Mouse (Mus musculus): ENCODE results near the gene Ctf1. TPM values are rescaled to one million over a fixed set of nuclear protein-coding genes. Genes with fewer than 3 reads are reported as not detected.
A peak's percentile ranks its signal among the peaks of the same experiment; 100 is the strongest.

Gene Ctf1
- polyA plus RNA-seq, 1 experiment from 2014 or later = 15.6 TPM

- Histone ChIP-seq H3K4me2 (peak within 1 kb of the TSS; percentile 86), H3K36me3 (ENCODE audit: insufficient read depth) (peaks cover 18% of the 10 kb centered on the region), H3K9ac (peak within 1 kb of the TSS; percentile 61), H3K4me3 (ENCODE audit: low read depth, low read length) (peak within 1 kb of the TSS; percentile 67), H3K27ac (ENCODE audit: low read depth) (peak within 1 kb of the TSS; percentile 86), H3K9me3 (ENCODE audit: low read depth, low read length) (no peaks in the 10 kb centered on the region), H3K4me1 (ENCODE audit: insufficient read depth) (peaks cover 8% of the 10 kb centered on the region; the same call in 1 of the 2 replicates), H3K27me3 (ENCODE audit: insufficient read depth, low read length) (no peaks in the 10 kb centered on the region)
- peak; percentile 71 for TF ChIP-seq CTCF (IDR thresholded peaks at IDR 0.05; ENCODE audit: low read depth)
- ATAC-seq (ENCODE audit: insufficient read depth) (no peak), DNase-seq (peak; percentile 92)
- WGBS = under 1% methylated on average over 26 of the region's 26 CpGs
These were observed 32.0 kb downstream of the Ctf1 start, which contains the start of gene Fbxl19 for GRCm38 (mm10) chr7:127744366-127745045. Gene Fbxl19, plus strand, starts transcription at chr7:127744543.

- under 1% methylated on average over 19 of the region's 19 CpGs for WGBS
- peak; percentile 97 for DNase-seq
- H3K36me3 ChIP-seq (ENCODE audit: insufficient read depth) = peaks cover 26% of the 10 kb centered on the region
These were observed 32.7 kb downstream of the Ctf1 start for GRCm38 (mm10) chr7:127745251-127745651.

GRCm38 (mm10) chr7:127745652-127746493 lies 33.3 kb downstream of the Ctf1 start:
- no peaks in the 10 kb centered on the region for H3K27me3 ChIP-seq (ENCODE audit: insufficient read depth, low read length)
- H3K4me1 ChIP-seq (ENCODE audit: insufficient read depth) = peaks cover 8% of the 10 kb centered on the region; the same call in 1 of the 2 replicates
- H3K9me3 ChIP-seq (ENCODE audit: low read depth, low read length) = no peaks in the 10 kb centered on the region
- peak overlapping the region; percentile 86 for H3K4me2 ChIP-seq
- under 1% methylated on average over 39 of the region's 39 CpGs for WGBS
- H3K36me3 ChIP-seq (ENCODE audit: insufficient read depth) = peaks cover 32% of the 10 kb centered on the region
- ATAC-seq (ENCODE audit: insufficient read depth) (peak; percentile 86), DNase-seq (peak; percentile 98)
- peak overlapping the region; percentile 86 for H3K27ac ChIP-seq (ENCODE audit: low read depth)
- peak overlapping the region; percentile 67 for H3K4me3 ChIP-seq (ENCODE audit: low read depth, low read length)
- peak overlapping the region; percentile 80 for H3K9ac ChIP-seq
- TF ChIP-seq CTCF (IDR thresholded peaks at IDR 0.05; ENCODE audit: low read depth) = no peak

More at GRCm38 (mm10) chr7:127745251-127745651, 32.7 kb downstream of the Ctf1 start:
- Histone ChIP-seq H3K4me3 (ENCODE audit: low read depth, low read length) (peak overlapping the region; percentile 67), H3K9ac (peak overlapping the region; percentile 61), H3K4me1 (ENCODE audit: insufficient read depth) (peaks cover 8% of the 10 kb centered on the region; the same call in 1 of the 2 replicates), H3K27ac (ENCODE audit: low read depth) (peak overlapping the region; percentile 86), H3K9me3 (ENCODE audit: low read depth, low read length) (no peaks in the 10 kb centered on the region), H3K27me3 (ENCODE audit: insufficient read depth, low read length) (no peaks in the 10 kb centered on the region), H3K4me2 (peak overlapping the region; percentile 86)
- no peak for TF ChIP-seq CTCF (IDR thresholded peaks at IDR 0.05; ENCODE audit: low read depth)
- peak; percentile 85 for ATAC-seq (ENCODE audit: insufficient read depth)

- no peak for TF ChIP-seq CTCF (IDR thresholded peaks at IDR 0.05; ENCODE audit: low read depth)
- DNase-seq = peak; percentile 60
- H3K4me2 ChIP-seq = peak overlapping the region; percentile 86
- H3K4me1 ChIP-seq (ENCODE audit: insufficient read depth) = peaks cover 8% of the 10 kb centered on the region; the same call in 1 of the 2 replicates
- H3K36me3 ChIP-seq (ENCODE audit: insufficient read depth) = peaks cover 41% of the 10 kb centered on the region
- ATAC-seq (ENCODE audit: insufficient read depth) = peak; percentile 5
- peak overlapping the region; percentile 67 for H3K4me3 ChIP-seq (ENCODE audit: low read depth, low read length)
- no peaks in the 10 kb centered on the region for H3K9me3 ChIP-seq (ENCODE audit: low read depth, low read length)
- peak overlapping the region; percentile 80 for H3K9ac ChIP-seq
- under 1% methylated on average over 49 of the region's 62 CpGs for WGBS
- H3K27ac ChIP-seq (ENCODE audit: low read depth) = peak overlapping the region; percentile 86
- no peaks in the 10 kb centered on the region for H3K27me3 ChIP-seq (ENCODE audit: insufficient read depth, low read length)
These were observed 34.3 kb downstream of the Ctf1 start for GRCm38 (mm10) chr7:127746494-127747491.

- peak overlapping the region; percentile 86; the same call in 1 of the 2 replicates for H3K27ac ChIP-seq (ENCODE audit: low read depth)
- H3K27me3 ChIP-seq (ENCODE audit: insufficient read depth, low read length) = no peaks in the 10 kb centered on the region
- peak overlapping the region; percentile 80 for H3K9ac ChIP-seq
- peaks cover 8% of the 10 kb centered on the region; the same call in 1 of the 2 replicates for H3K4me1 ChIP-seq (ENCODE audit: insufficient read depth)
- ATAC-seq (ENCODE audit: insufficient read depth) (no peak), DNase-seq (no peak)
- no peaks in the 10 kb centered on the region for H3K9me3 ChIP-seq (ENCODE audit: low read depth, low read length)
- peaks cover 50% of the 10 kb centered on the region for H3K36me3 ChIP-seq (ENCODE audit: insufficient read depth)
- WGBS = 28% methylated on average over 6 of the region's 6 CpGs
- H3K4me2 ChIP-seq = peak overlapping the region; percentile 86
- H3K4me3 ChIP-seq (ENCODE audit: low read depth, low read length) = peak overlapping the region; percentile 67
- no peak for TF ChIP-seq CTCF (IDR thresholded peaks at IDR 0.05; ENCODE audit: low read depth)
These were observed 35.2 kb downstream of the Ctf1 start for GRCm38 (mm10) chr7:127747559-127748234.

GRCm38 (mm10) chr7:127748235-127748560 lies 35.7 kb downstream of the Ctf1 start:
- H3K4me1 ChIP-seq (ENCODE audit: insufficient read depth) = peaks cover 8% of the 10 kb centered on the region; the same call in 1 of the 2 replicates
- peaks cover 55% of the 10 kb centered on the region for H3K36me3 ChIP-seq (ENCODE audit: insufficient read depth)
- no peaks in the 10 kb centered on the region for H3K27me3 ChIP-seq (ENCODE audit: insufficient read depth, low read length)
- H3K9me3 ChIP-seq (ENCODE audit: low read depth, low read length) = no peaks in the 10 kb centered on the region
- no peak overlapping the region for H3K27ac ChIP-seq (ENCODE audit: low read depth)
- DNase-seq (no peak), ATAC-seq (ENCODE audit: insufficient read depth) (no peak)
- H3K4me3 ChIP-seq (ENCODE audit: low read depth, low read length) = no peak overlapping the region
- no peak for TF ChIP-seq CTCF (IDR thresholded peaks at IDR 0.05; ENCODE audit: low read depth)
- 0 out of 2 replicates have a peak overlapping the region, but pooled peaks have one; percentile 80 for H3K9ac ChIP-seq
- peak overlapping the region; percentile 86 for H3K4me2 ChIP-seq
- 89% methylated on average over 28 of the region's 28 CpGs for WGBS

Data from lung, embryonic 14.5 days (tissue).